Mouse (Mus musculus): ENCODE results near the gene Timm13. TPM values are rescaled to one million over a fixed set of nuclear protein-coding genes. Genes with fewer than 3 reads are reported as not detected.

Gene Timm13
- polyA plus RNA-seq, 1 experiment, result 510 TPM

GRCm38 (mm10) chr10:80936135-80936809, 35.5 kb upstream of the Timm13 start:
- no peak for TF ChIP-seq GATA1 (IDR thresholded peaks at IDR 0.05; ENCODE audit: low read length)

DNA sequence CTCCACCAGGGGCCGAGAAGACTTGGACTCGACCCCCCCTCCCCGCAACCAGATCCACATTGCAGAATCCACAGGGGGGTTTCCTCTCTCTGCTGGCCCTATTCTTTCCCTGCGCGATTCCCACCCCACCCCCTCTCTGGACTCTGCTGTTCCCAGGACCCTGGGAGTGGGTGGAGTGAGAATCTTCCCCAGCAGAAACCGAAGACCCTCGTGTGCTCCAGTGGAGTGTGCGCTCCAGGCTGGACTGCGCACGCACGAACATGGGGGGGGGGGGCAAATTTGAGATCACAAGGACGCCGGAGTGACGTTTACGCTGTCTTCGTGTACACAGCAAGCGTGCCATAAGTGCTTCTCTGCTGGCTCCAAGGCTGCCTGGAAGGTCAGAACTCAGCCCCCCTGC, 34.9 kb upstream of the Timm13 start:
- no peak for TF ChIP-seq GATA1 (IDR thresholded peaks at IDR 0.05; ENCODE audit: low read length)

GRCm38 (mm10) chr10:80935241-80935640, 34.5 kb upstream of the Timm13 start:
- no peak for TF ChIP-seq GATA1 (IDR thresholded peaks at IDR 0.05; ENCODE audit: low read length)

- no peak for TF ChIP-seq GATA1 (IDR thresholded peaks at IDR 0.05; ENCODE audit: low read length)
Observed at GRCm38 (mm10) chr10:80934136-80934985, 33.6 kb upstream of the Timm13 start.

DNA sequence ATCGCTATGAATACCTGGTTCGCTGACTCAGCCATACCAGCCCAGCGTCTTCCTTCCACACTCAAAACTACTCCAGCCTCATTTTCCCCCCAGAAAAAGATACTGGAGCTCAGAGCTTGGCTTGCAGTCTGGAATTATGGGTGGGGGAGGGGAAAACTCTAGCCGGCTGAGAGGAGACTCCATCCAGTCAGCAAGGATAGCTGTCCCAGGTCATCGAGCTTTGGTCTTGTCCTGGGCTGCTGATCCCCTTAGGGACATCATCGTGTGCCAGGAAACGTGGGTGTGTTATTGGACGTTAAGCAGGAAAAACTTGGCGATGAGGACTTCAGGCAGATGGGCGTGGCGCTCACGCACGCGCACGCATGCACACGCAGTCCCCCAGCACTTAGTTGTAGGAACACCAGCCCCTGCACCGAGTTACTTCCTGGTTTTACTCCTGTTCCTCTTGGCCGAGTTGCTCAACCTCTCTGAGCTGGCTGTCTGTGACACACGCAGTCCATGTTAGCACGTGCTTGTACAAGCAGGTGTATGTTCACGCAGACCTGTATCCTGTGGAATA, 32.7 kb upstream of the Timm13 start:
- no peak for TF ChIP-seq GATA1 (IDR thresholded peaks at IDR 0.05; ENCODE audit: low read length)

GRCm38 (mm10) chr10:80932700-80933420, 32.1 kb upstream of the Timm13 start:
- no peak for TF ChIP-seq GATA1 (IDR thresholded peaks at IDR 0.05; ENCODE audit: low read length)

DNA sequence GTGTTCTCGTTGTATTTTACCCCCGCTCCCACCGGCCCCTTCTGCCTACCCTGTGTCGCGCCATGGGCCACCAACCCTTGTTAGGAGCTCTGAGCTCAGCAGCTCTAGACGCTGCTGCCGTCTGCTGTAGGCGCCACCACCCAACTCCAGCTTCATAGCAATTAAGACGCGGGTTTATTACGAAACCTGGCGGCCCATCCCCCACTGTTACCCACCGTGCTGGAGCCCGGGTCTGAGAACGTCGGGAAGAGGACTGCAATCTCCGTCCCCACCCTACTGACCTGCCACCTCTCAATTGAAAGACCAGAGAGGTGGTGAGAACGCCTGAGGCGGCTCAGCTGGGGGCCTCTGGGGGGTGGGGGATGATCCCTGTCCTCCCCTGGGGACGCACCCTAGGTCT, 31.4 kb upstream of the Timm13 start:
- TF ChIP-seq GATA1 (IDR thresholded peaks at IDR 0.05; ENCODE audit: low read length), result no peak

- TF ChIP-seq GATA1 (IDR thresholded peaks at IDR 0.05; ENCODE audit: low read length), result no peak
Observed at GRCm38 (mm10) chr10:80931695-80932094, 30.9 kb upstream of the Timm13 start.

DNA sequence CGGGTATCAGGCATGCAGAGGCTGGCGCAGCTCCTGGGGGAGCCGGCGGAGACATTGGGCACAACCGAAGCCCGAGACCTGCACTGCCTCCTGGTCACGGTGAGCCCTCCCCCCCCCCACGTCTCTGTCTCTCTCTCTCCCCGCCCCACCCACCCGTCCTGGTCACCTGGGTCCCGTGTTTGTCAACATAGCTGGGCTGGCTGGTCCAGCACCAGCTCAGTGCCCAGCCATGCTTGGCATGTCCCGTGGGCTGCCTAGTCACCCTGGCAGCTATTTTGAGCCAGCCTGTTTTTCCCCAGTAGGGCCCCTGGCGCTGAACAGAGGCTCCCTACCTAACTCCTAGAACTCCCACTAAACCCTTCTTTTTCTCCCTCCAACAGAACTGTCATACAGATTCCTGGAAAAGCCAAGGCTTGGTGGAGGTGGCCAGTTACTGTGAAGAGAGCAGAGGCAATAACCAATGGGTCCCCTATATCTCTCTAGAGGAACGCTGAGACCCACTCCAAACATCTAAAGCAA, 30.4 kb upstream of the Timm13 start:
- TF ChIP-seq GATA1 (IDR thresholded peaks at IDR 0.05; ENCODE audit: low read length), result no peak

GRCm38 (mm10) chr10:80930361-80931152, 29.8 kb upstream of the Timm13 start:
- TF ChIP-seq GATA1 (IDR thresholded peaks at IDR 0.05; ENCODE audit: low read length), result no peak

DNA sequence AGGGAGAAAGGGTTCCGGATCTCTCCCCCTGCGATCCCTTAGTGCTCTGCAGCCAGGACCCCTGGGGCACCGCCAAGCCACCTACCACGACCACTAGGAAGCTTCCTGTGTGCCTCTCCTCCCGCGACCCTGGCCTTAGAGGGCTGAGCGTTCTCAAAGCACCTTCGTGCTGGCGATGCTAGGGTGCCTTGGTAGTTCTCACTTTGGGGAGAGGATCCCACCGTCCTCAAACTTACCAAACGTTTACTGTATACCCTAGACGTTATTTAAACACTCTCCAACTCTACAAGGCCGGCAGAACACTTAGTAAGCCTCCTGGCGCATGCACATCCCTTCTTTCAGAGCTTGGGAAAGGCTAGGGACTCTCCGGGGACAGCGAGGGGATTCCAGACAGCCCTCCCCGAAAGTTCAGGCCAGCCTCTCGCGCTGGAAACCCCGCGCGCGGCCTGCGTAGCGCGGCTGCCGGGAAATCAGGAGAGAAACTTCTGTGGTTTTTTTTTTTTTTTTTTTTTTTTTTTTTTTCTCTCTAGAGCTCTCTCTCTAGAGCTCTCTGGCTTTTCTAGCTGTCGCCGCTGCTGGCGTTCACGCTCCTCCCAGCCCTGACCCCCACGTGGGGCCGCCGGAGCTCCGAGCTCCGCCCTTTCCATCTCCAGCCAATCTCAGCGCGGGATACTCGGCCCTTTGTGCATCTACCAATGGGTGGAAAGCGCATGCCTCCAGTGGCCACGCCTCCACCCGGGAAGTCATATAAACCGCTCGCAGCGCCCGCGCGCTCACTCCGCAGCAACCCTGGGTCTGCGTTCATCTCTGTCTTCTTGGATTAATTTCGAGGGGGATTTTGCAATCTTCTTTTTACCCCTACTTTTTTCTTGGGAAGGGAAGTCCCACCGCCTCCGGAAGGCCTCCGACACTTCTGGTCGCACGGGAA, 28.8 kb upstream of the Timm13 start, which contains the start of gene Gadd45b:
Gadd45b (plus strand) TSS at position 775 of the 928 bp plus-strand sequence.
- no peak for TF ChIP-seq GATA1 (IDR thresholded peaks at IDR 0.05; ENCODE audit: low read length)

GRCm38 (mm10) chr10:80928586-80929298, 28.0 kb upstream of the Timm13 start:
- no peak for TF ChIP-seq GATA1 (IDR thresholded peaks at IDR 0.05; ENCODE audit: low read length)

DNA sequence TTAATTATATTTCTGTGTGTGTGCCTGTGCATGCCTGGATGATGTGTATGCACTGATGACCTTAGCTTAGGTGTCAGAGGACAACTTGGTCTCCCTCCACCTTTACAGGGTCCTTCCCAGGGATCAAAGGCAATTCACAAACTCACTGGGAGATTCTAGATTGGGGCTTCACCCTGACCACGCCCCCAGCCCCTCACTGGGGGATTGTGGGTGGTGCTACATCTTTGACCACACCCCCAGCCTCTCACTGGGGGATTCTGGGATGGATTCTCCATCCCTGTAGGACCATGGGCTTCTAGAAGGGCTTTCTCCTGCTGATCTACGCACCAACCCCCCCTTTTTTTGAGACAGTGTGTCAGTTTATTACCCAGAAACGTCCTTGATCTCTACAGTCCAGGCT, 24.7 kb upstream of the Timm13 start:
- TF ChIP-seq GATA1 (IDR thresholded peaks at IDR 0.05; ENCODE audit: low read length), result no peak

Data from G1E-ER4 (cell line).